In the genomic region with DNA sequence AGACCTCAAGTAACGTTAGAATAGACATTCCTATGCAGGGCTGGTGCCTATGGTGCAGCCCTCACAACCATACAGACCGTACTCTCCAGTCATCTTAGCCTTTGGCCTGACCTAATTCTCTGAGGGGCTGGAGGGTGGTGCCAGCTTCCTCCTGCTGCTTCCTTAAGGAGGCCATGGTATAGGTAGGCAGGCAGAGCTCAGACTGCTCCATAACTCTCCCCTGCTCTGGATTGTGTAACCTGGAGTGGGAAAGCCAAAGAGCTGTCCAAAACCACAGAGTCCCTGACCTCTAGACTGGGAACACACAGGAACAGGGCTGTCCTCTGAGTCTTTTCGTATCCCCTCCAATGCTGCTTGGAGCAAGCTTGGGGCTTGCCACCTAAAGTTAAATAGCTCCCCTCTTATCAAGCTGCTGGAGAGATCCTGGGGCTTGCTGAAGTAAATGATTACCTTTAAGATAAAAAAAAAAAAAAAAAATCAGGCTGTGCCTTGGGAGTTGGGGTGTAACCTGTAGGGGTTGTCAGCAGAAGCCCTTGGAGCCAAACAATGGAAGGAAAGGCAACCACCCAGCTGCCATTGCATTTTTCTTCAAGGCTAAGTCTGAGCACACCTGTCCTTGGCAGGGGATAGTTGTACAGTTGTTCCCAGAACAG, we compare ENCODE assay signal across 19 mouse cellular contexts. TPM values are rescaled to one million over a fixed set of nuclear protein-coding genes. Genes with fewer than 3 reads are reported as not detected.
DNase-seq lines count a peak whose midpoint lies in the region; ATAC-seq lines count a peak whose summit lies in the region.
"Had no signal": no experiment of that assay in that cellular context is flagged by ENCODE, and none has a peak within 500 bp of the region (broad histone marks: within the 10 kb centered on the region; RNA-seq: fewer than 3 reads in every experiment).

No protein-coding gene starts in this region.

- no peak overlapping the region for H3K4me2 ChIP-seq in kidney, embryonic 15.5 days
- no peak overlapping the region for H3K4me2 ChIP-seq in lung, embryonic 16.5 days (ENCODE audit: low read depth, low read length)
- H3K4me2 ChIP-seq in stomach, embryonic 16.5 days (ENCODE audit: low read depth, low read length): no peak overlapping the region
- H3K4me2 ChIP-seq: hindbrain, embryonic 14.5 days; lung, embryonic 15.5 days; midbrain, embryonic 12.5 days had no signal

- peak overlapping the region; percentile 60 for H3K27ac ChIP-seq in kidney, embryonic 15.5 days
- peak overlapping the region; percentile 20; the same call in 1 of the 2 replicates for H3K27ac ChIP-seq in brown adipose tissue, adult 24 weeks (replicated peaks; ENCODE audit: low read depth, low read length)
- no peak overlapping the region for H3K27ac ChIP-seq in lung, embryonic 16.5 days (ENCODE audit: low read length)
- H3K27ac ChIP-seq in stomach, embryonic 16.5 days (ENCODE audit: low read length): 0 out of 2 replicates have a peak overlapping the region, but pooled peaks have one; percentile 48
- H3K27ac ChIP-seq: hindbrain, embryonic 14.5 days; kidney, postnatal 0 days; lung, embryonic 15.5 days; midbrain, embryonic 12.5 days had no signal

- no peak for ATAC-seq in kidney, embryonic 15.5 days (replicated peaks; ENCODE audit: low FRiP score)
- ATAC-seq in lung, embryonic 16.5 days (ENCODE audit: low read depth): peak; percentile 24
- peak; percentile 51; the same call in 1 of the 2 replicates for ATAC-seq in stomach, embryonic 16.5 days (ENCODE audit: insufficient read depth, low FRiP score)

- no peaks in the 10 kb centered on the region; the same call in 1 of the 2 replicates for H3K36me3 ChIP-seq in kidney, embryonic 15.5 days
- H3K36me3 ChIP-seq in lung, embryonic 16.5 days (ENCODE audit: control insufficient read depth, insufficient read depth, low read length): no peaks in the 10 kb centered on the region
- H3K36me3 ChIP-seq in stomach, embryonic 16.5 days (ENCODE audit: control insufficient read depth, insufficient read depth, low read length): no peaks in the 10 kb centered on the region
- H3K36me3 ChIP-seq: lung, embryonic 15.5 days had no signal

- no peak overlapping the region for H3K9ac ChIP-seq in kidney, embryonic 15.5 days
- no peak overlapping the region for H3K9ac ChIP-seq in lung, embryonic 16.5 days (ENCODE audit: low read length)
- no peak overlapping the region for H3K9ac ChIP-seq in stomach, embryonic 16.5 days (ENCODE audit: low read length)
- H3K9ac ChIP-seq: hindbrain, embryonic 14.5 days; lung, embryonic 15.5 days; midbrain, embryonic 12.5 days had no signal

- DNase-seq in kidney, adult 11 months: no peak
- no peak for DNase-seq in embryo, embryonic 10.5 days (ENCODE audit: low spot score)
- no peak for DNase-seq in ovary, adult 18-20 months (ENCODE audit: low spot score)
- no peak for DNase-seq in layer of hippocampus, adult 8-10 months (ENCODE audit: low spot score in 2 of 2)
- DNase-seq: cerebellum, adult 9-11 months; gastrocnemius, postnatal 14 days; layer of hippocampus, postnatal 36 days; left cerebral cortex, postnatal 4 days; thymus, postnatal 4 days had no signal

- H3K27me3 ChIP-seq in kidney, embryonic 15.5 days: peaks cover 29% of the 10 kb centered on the region
- peaks cover 20% of the 10 kb centered on the region for H3K27me3 ChIP-seq in lung, embryonic 16.5 days (ENCODE audit: control insufficient read depth, insufficient read depth, low read depth, low read length)
- peaks cover 22% of the 10 kb centered on the region for H3K27me3 ChIP-seq in stomach, embryonic 16.5 days (ENCODE audit: control insufficient read depth, insufficient read depth, low read length)

- H3K9me3 ChIP-seq in kidney, embryonic 15.5 days (replicated peaks): no peaks in the 10 kb centered on the region
- H3K9me3 ChIP-seq in lung, embryonic 16.5 days (ENCODE audit: control insufficient read depth, low read length): no peaks in the 10 kb centered on the region
- no peaks in the 10 kb centered on the region for H3K9me3 ChIP-seq in stomach, embryonic 16.5 days (replicated peaks; ENCODE audit: control insufficient read depth, low read length)
- H3K9me3 ChIP-seq: lung, embryonic 15.5 days; midbrain, embryonic 12.5 days had no signal

- H3K4me1 ChIP-seq in kidney, embryonic 15.5 days: peaks cover 22% of the 10 kb centered on the region
- H3K4me1 ChIP-seq in brown adipose tissue, adult 24 weeks (ENCODE audit: control insufficient read depth, insufficient read depth, insufficient read length, low read length): peaks cover 2% of the 10 kb centered on the region; the same call in 1 of the 2 replicates
- peaks cover 13% of the 10 kb centered on the region for H3K4me1 ChIP-seq in lung, embryonic 16.5 days (replicated peaks; ENCODE audit: control insufficient read depth, insufficient read depth, low read length)
- peaks cover 14% of the 10 kb centered on the region; the same call in 1 of the 2 replicates for H3K4me1 ChIP-seq in stomach, embryonic 16.5 days (ENCODE audit: control insufficient read depth, insufficient read depth, low read length)

- WGBS in kidney, embryonic 15.5 days: 64% methylated on average over 3 of the region's 3 CpGs
- 53% methylated on average over 3 of the region's 3 CpGs for WGBS in lung, embryonic 16.5 days
- WGBS in stomach, embryonic 16.5 days: 66% methylated on average over 3 of the region's 3 CpGs

- H3K4me3 ChIP-seq in kidney, embryonic 15.5 days (replicated peaks): no peak overlapping the region
- no peak overlapping the region for H3K4me3 ChIP-seq in brown adipose tissue, adult 24 weeks (ENCODE audit: insufficient read depth, low read depth, low read length)
- H3K4me3 ChIP-seq in lung, embryonic 16.5 days (ENCODE audit: low read length): no peak overlapping the region
- no peak overlapping the region for H3K4me3 ChIP-seq in stomach, embryonic 16.5 days (replicated peaks; ENCODE audit: low read length)
- H3K4me3 ChIP-seq: erythroblast, embryonic 14.5 days; lung, embryonic 15.5 days; midbrain, embryonic 12.5 days had no signal

RNA-seq across cellular contexts. Expression of gene AI464131, which starts 9.3 kb away (rescaled TPM):
- polyA plus RNA-seq in kidney, embryonic 15.5 days (2015; fragmentation: Nextera tagmentation; extraction: Ambion mirVana): 7.4 and 9.0 TPM in 2 replicates
- polyA plus RNA-seq in brown adipose tissue, adult 24 weeks (2012; ENCODE audit: insufficient read depth, insufficient read length, missing spikeins): 8.7 and 13.8 TPM in 2 replicates
- polyA plus RNA-seq in lung, embryonic 16.5 days (2015; fragmentation: Nextera tagmentation; extraction: Ambion mirVana): 6.0 and 6.4 TPM in 2 replicates
- 7.9 and 9.6 TPM in 2 replicates for polyA plus RNA-seq in stomach, embryonic 16.5 days (2015; fragmentation: Nextera tagmentation; extraction: Ambion mirVana)
- 10 to 100 TPM; 19.3 to 32.8 (median 26.6) TPM for total RNA-seq in layer of hippocampus, adult 8-10 months (2022)
- polyA plus RNA-seq: erythroblast, embryonic 14.5 days had no signal

RNA-seq across cellular contexts. Expression of gene 1110017D15Rik, which starts 23.5 kb away (rescaled TPM):
- polyA plus RNA-seq in kidney, embryonic 15.5 days (2015; fragmentation: Nextera tagmentation; extraction: Ambion mirVana): 0.55 TPM in 1 of 2 replicates, not detected in the other
- polyA plus RNA-seq in brown adipose tissue, adult 24 weeks (2012; ENCODE audit: insufficient read depth, insufficient read length, missing spikeins): not detected in 2 replicates
- polyA plus RNA-seq in lung, embryonic 16.5 days (2015; fragmentation: Nextera tagmentation; extraction: Ambion mirVana): 15.7 and 18.6 TPM in 2 replicates
- 0.65 and 0.87 TPM in 2 replicates for polyA plus RNA-seq in stomach, embryonic 16.5 days (2015; fragmentation: Nextera tagmentation; extraction: Ambion mirVana)
- 1 to 10 TPM; 3.2 to 5.0 (median 4.6) TPM for total RNA-seq in layer of hippocampus, adult 8-10 months (2022)
- total RNA-seq: MEL had no signal
- polyA plus RNA-seq: erythroblast, embryonic 14.5 days had no signal

RNA-seq across cellular contexts. Expression of gene Nudt2, which starts 28.6 kb away (rescaled TPM):
- polyA plus RNA-seq in kidney, embryonic 15.5 days (2015; fragmentation: Nextera tagmentation; extraction: Ambion mirVana): 56.0 and 56.8 TPM in 2 replicates
- polyA plus RNA-seq in brown adipose tissue, adult 24 weeks (2012; ENCODE audit: insufficient read depth, insufficient read length, missing spikeins): 60.1 and 71.7 TPM in 2 replicates
- polyA plus RNA-seq in lung, embryonic 16.5 days (2015; fragmentation: Nextera tagmentation; extraction: Ambion mirVana): 46.9 and 47.6 TPM in 2 replicates
- polyA plus RNA-seq in stomach, embryonic 16.5 days (2015; fragmentation: Nextera tagmentation; extraction: Ambion mirVana): 49.5 and 49.6 TPM in 2 replicates
- total RNA-seq in layer of hippocampus, adult 8-10 months (2022): 10 to 100 TPM; 26.1 to 31.0 (median 29.8) TPM

RNA-seq across cellular contexts. Expression of gene Kif24, which starts 28.9 kb away (rescaled TPM):
- polyA plus RNA-seq in kidney, embryonic 15.5 days (2015; fragmentation: Nextera tagmentation; extraction: Ambion mirVana): 7.9 and 8.7 TPM in 2 replicates
- 0.55 TPM in 1 of 2 replicates, not detected in the other for polyA plus RNA-seq in brown adipose tissue, adult 24 weeks (2012; ENCODE audit: insufficient read depth, insufficient read length, missing spikeins)
- 8.3 and 8.4 TPM in 2 replicates for polyA plus RNA-seq in lung, embryonic 16.5 days (2015; fragmentation: Nextera tagmentation; extraction: Ambion mirVana)
- polyA plus RNA-seq in stomach, embryonic 16.5 days (2015; fragmentation: Nextera tagmentation; extraction: Ambion mirVana): 4.8 and 6.0 TPM in 2 replicates
- total RNA-seq in layer of hippocampus, adult 8-10 months (2022): 1 to 10 TPM in 3 of 4 experiments, under 1 TPM in 1; 0.97 to 1.9 (median 1.7) TPM
